Mouse (Mus musculus): ENCODE data around the gene Drd2. TPM values are rescaled to one million over a fixed set of nuclear protein-coding genes. Genes with fewer than 3 reads are reported as not detected.

Gene Drd2
- total RNA-seq, 2 experiments from 2014 or later: 0.69 to 0.80 TPM

DNA sequence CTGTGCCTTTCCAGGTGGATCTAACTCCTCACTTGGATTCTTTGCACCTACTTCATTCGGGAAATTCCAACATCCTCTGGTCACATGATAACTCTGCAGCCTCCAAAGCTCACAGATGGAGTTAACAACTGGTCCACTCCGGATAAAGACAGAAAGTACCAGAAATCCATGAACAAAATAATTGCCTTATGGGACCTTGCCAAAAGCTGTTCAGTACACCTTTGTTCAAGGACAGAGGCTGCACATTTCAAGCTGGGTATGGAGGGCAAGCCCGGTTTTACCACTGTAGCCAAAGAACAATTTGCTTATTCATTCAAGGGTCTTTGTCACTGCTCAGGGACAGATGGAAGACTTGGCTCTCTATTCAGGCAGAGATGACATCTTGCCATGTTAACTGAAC is 102.2 kb downstream of the Drd2 start:
- no peak for DNase-seq
- intact Hi-C loops (cut with DNase I): no loop called here

DNA sequence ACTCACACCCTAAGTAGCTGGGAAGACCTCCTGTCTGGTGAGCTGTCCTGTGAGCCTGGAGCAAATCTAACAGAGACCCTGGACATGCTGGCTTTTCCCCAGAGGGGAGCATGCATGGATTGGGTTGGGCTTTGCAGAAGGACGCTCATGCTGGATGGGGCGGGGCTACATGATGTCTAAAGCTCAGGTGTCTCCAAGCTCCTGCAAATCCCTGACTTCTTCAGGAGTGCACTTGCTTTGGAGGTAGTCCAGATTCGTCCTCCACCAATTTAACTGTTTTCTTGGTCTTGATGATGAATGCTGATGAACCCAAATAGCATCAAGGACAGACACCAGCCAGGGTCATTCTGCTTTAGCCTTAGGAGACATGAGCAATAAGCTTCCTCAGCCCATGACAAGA is 110.1 kb downstream of the Drd2 start:
- no peak for DNase-seq
- intact Hi-C loops (cut with DNase I): no loop called here

DNA sequence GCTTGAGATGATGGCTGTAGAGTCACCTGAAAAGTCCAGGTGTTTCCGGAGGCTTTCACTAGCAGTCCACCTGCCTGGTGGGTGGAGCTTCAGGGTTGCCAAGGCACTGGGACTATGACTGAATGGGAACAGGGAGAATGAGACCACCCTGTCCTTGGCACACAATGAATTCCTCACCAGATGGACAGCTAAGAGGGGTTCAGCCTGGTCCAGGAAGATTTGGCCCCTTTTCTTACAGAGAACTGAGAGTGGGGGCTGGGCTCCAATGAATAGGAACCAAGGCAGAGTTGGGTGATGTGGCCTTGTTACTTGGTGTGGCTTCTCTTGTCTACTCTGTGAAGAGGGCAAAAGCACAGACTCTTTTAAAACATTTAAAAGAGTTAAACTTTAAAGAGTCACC is 112.0 kb downstream of the Drd2 start:
- intact Hi-C loops (cut with DNase I): no loop called here
- DNase-seq: no peak

DNA sequence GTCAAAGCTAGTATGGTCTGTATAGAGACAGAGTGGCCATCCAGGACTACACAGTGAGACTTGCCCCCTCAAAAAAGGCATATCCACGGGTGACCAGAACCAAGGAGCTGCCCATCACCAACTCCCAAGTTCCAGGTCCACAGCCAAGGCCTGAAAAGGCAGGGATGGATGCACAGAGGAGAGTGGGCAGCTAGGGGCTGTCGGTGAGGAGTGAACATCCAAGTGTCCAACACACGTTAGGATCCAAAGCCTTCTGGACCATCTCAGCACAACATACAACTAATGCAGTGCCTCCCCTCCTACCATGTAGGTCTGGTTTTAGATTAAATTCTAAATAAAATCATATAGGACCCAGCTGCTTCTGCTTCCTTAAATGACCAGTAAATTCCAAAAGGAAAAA is 115.7 kb downstream of the Drd2 start:
- intact Hi-C loops (cut with DNase I): no loop called here

More for the DNA sequence above, 115.7 kb downstream of the Drd2 start:
- DNase-seq: no peak

Other genes starting within 250 kb of the Drd2 start
- gene Gm4894, start 90.1 kb upstream of the Drd2 start, total RNA-seq (2021): not detected
- not detected for gene Ankk1, start 86.4 kb downstream of the Drd2 start, total RNA-seq (2021)
- gene Ttc12, start 145.6 kb downstream of the Drd2 start, total RNA-seq (2021): 1 to 10 TPM; 9.4 to 9.7 TPM